Mouse (Mus musculus): ENCODE data around the gene 1700008O03Rik. TPM values are rescaled to one million over a fixed set of nuclear protein-coding genes. Genes with fewer than 3 reads are reported as not detected.

1700008O03Rik gene
- total RNA-seq, 2 experiments from 2014 or later = 0.98 to 2.7 TPM

GRCm38 (mm10) chr7:44310285-44310877 is 75.2 kb downstream of the 1700008O03Rik start:
- no peak for DNase-seq (ENCODE audit: low spot score in 2 of 2)

Other genes starting within 250 kb of the 1700008O03Rik start
- gene Klk1b16, start 249.1 kb downstream of the 1700008O03Rik start, total RNA-seq (2021) = not detected
- not detected for gene Klk1b24, start 197.6 kb downstream of the 1700008O03Rik start, total RNA-seq (2021)
- not detected for gene Klk1b3, start 187.6 kb downstream of the 1700008O03Rik start, total RNA-seq (2021)
- gene Klk1b4, start 178.4 kb downstream of the 1700008O03Rik start, total RNA-seq (2021) = not detected
- not detected for gene Klk1b5, start 169.9 kb downstream of the 1700008O03Rik start, total RNA-seq (2021)
- gene Klk1, start 160.5 kb downstream of the 1700008O03Rik start, total RNA-seq (2021) = not detected
- not detected for gene Gm36864, start 149.6 kb downstream of the 1700008O03Rik start, total RNA-seq (2021)
- 1 to 10 TPM; 1.1 to 1.2 TPM for gene 1700028J19Rik, start 139.1 kb downstream of the 1700008O03Rik start, total RNA-seq (2021)
- 10 to 100 TPM; 68.6 to 71.1 TPM for gene 2410002F23Rik, start 139.1 kb downstream of the 1700008O03Rik start, total RNA-seq (2021)
- not detected for gene Acp4, start 128.4 kb downstream of the 1700008O03Rik start, total RNA-seq (2021)
- gene Gm15517, start 124.4 kb downstream of the 1700008O03Rik start, total RNA-seq (2021) = not detected
- gene Clec11a, start 78.9 kb downstream of the 1700008O03Rik start, total RNA-seq (2021) = 1 to 10 TPM; 3.4 to 3.7 TPM
- 100 to 1,000 TPM; 519 to 589 TPM for gene Shank1, start 75.6 kb downstream of the 1700008O03Rik start, total RNA-seq (2021)
- 10 to 100 TPM; 56.6 to 66.2 TPM for gene Syt3, start 1.7 kb downstream of the 1700008O03Rik start, total RNA-seq (2021)
- gene Lrrc4b, start 43.2 kb upstream of the 1700008O03Rik start, total RNA-seq (2021) = 100 to 1,000 TPM; 284 to 289 TPM
- gene Aspdh, start 79.6 kb upstream of the 1700008O03Rik start, total RNA-seq (2021) = 1 to 10 TPM; 5.0 to 5.6 TPM
- 10 to 100 TPM; 76.7 to 77.9 TPM for gene Josd2, start 82.2 kb upstream of the 1700008O03Rik start, total RNA-seq (2021)
- gene Emc10, start 110.7 kb upstream of the 1700008O03Rik start, total RNA-seq (2021) = 100 to 1,000 TPM; 206 to 210 TPM
- gene Fam71e1, start 110.8 kb upstream of the 1700008O03Rik start, total RNA-seq (2021) = 10 to 100 TPM; 15.1 to 15.5 TPM
- gene Mybpc2, start 138.8 kb upstream of the 1700008O03Rik start, total RNA-seq (2021) = under 1 TPM; 0.12 to 0.28 TPM
- gene Spib, start 146.3 kb upstream of the 1700008O03Rik start, total RNA-seq (2021) = under 1 TPM; 0.12 to 0.21 TPM
- 10 to 100 TPM in 1 of 2 experiments, 1 to 10 TPM in 1; 9.7 to 10.8 TPM for gene Pold1, start 163.0 kb upstream of the 1700008O03Rik start, total RNA-seq (2021)
- gene Nr1h2, start 168.1 kb upstream of the 1700008O03Rik start, total RNA-seq (2021) = 10 to 100 TPM; 75.2 to 85.6 TPM
- gene Napsa, start 186.6 kb upstream of the 1700008O03Rik start, total RNA-seq (2021) = under 1 TPM in 1 of 2 experiments, not detected in 1; 0.37 TPM
- gene Kcnc3, start 204.8 kb upstream of the 1700008O03Rik start, total RNA-seq (2021) = 100 to 1,000 TPM in 1 of 2 experiments, 10 to 100 TPM in 1; 94.5 to 111 TPM

All from left cerebral cortex, adult 18-20 months (tissue).